Mouse (Mus musculus) layer of hippocampus, adult 8-10 months (tissue): ENCODE measurements at regions not wholly inside any gene's neighbourhood (a gene's known extent, or its start where the extent isn't known, plus 50 kb on each side); places are given as distances from the start of the nearest gene placed in this dataset.

ENCODE experiments used
- DNase-seq, 2 experiments: peaks; one replicate each; pipeline ENCODE4 v3.0.0; 2022; ENCODE audit warnings: low spot score in 2 of 2

DNA sequence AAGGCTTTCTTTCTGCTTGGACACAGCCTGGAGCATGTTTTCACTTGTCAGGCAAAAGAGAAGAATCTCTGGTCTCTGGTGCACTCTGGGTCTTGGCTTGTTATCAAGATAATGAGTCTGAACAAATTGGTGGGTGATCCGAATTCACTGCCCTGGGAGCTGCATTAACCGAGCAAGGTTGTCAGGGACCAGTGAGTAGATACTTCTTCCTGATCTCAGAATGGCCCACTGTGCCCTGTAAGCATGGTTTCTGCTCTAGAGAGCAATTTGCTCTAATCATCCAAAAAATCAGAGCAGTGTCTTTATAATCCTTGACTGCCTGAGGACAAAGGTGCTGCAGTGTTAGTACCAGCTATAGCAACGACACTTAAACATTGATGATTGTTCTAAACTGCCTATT lies 97.2 kb upstream of the 1500015O10Rik start:
- DNase-seq, result no peak

- DNase-seq, result peak in 1 of 2 experiments; percentile 16
These were observed 94.7 kb upstream of the 1500015O10Rik start for GRCm38 (mm10) chr1:43635718-43636117.

- DNase-seq, result peak; percentile 57 to 67
These were observed 92.4 kb upstream of the 1500015O10Rik start for GRCm38 (mm10) chr1:43637956-43638355.

GRCm38 (mm10) chr1:43672031-43672430 lies 58.4 kb upstream of the 1500015O10Rik start:
- DNase-seq, result no peak
